Mouse (Mus musculus) midbrain, embryonic 12.5 days (tissue): ENCODE results near the gene 1700061G19Rik. TPM values are rescaled to one million over a fixed set of nuclear protein-coding genes. Genes with fewer than 3 reads are reported as not detected.
A peak's percentile ranks its signal among the peaks of the same experiment; 100 is the strongest.

Experiments used
- ATAC-seq: fragments of 200-750 bp; cut with Nextera tagmentation; 2 replicates; pipeline ENCODE4 v1.8.0; 2017; ENCODE audit warnings: low read depth, moderate TSS enrichment, moderate library complexity; ENCODE audit not compliant: low FRiP score
- H3K27ac ChIP-seq: fragments of 300-500 bp; sonication (generic); replicated peaks from 2 replicates; pipeline ENCODE4 v1.5.1; 2016; ENCODE audit warnings: mild to moderate bottlenecking
- H3K27me3 ChIP-seq: fragments of 300-500 bp; sonication (generic); 2 replicates; pipeline ENCODE4 v1.6.1; 2016; ENCODE audit warnings: mild to moderate bottlenecking
- H3K36me3 ChIP-seq: fragments of 300-500 bp; sonication (generic); 2 replicates; pipeline ENCODE4 v1.6.1; 2016
- H3K4me1 ChIP-seq: fragments of 300-500 bp; sonication (generic); 2 replicates; pipeline ENCODE4 v1.6.1; 2016
- H3K4me2 ChIP-seq: fragments of 300-500 bp; sonication (generic); replicated peaks from 2 replicates; pipeline ENCODE4 v1.6.1; 2016; ENCODE audit warnings: mild to moderate bottlenecking, moderate library complexity
- H3K4me3 ChIP-seq: fragments of 300-500 bp; sonication (generic); 2 replicates; pipeline ENCODE4 v1.5.1; 2016; ENCODE audit warnings: mild to moderate bottlenecking
- H3K9ac ChIP-seq: fragments of 300-500 bp; sonication (generic); replicated peaks from 2 replicates; pipeline ENCODE4 v1.6.1; 2016; ENCODE audit warnings: mild to moderate bottlenecking, moderate library complexity
- H3K9me3 ChIP-seq: fragments of 300-500 bp; sonication (generic); 2 replicates; pipeline ENCODE4 v1.6.1; 2016; ENCODE audit warnings: mild to moderate bottlenecking
- whole genome bisulfite sequencing: fragments of 180-500 bp; shearing (Covaris S2); methylation state at CpG from one replicate; pipeline ENCODE4 v1.1.7; 2016; 5-methylcytosine and 5-hydroxymethylcytosine counted together
- polyA plus RNA-seq: library from polyadenylated mRNA; unstranded; fragments of >200 nt; fragmentation: Nextera tagmentation; extraction: Ambion mirVana; gene quantifications from 2 replicates; pipeline ENCODE4 v1.2.1, GENCODE M21; 2016

Gene 1700061G19Rik
- polyA plus RNA-seq, 1 experiment from 2014 or later, result 0.50 TPM

DNA sequence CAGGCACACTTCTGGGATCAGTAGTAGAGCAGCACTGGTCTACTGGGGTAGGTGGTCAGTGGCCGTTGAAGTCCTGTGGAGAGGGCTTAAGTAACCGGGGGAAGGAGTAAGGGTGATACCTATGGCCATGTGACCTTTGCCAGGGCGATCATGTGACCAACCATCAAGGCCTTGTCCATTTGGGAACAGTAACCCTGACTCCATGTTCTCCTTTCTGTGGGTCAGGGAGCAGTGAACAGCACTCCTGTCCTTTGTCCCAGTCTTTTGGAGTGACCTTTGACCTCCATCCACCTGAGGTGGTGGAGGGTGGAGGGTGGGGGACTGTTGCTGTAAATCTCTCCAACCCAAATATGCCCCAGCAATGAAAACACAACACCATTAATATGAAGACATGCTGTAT, 1.2 kb downstream of the 1700061G19Rik start:
- Histone ChIP-seq H3K4me3 (no peak overlapping the region), H3K27me3 (no peaks in the 10 kb centered on the region), H3K27ac (no peak overlapping the region), H3K4me1 (no peaks in the 10 kb centered on the region), H3K4me2 (no peak overlapping the region), H3K9me3 (no peaks in the 10 kb centered on the region), H3K36me3 (no peaks in the 10 kb centered on the region), H3K9ac (no peak overlapping the region)
- 91% methylated on average over 3 of the region's 3 CpGs for WGBS
- no peak for ATAC-seq

DNA sequence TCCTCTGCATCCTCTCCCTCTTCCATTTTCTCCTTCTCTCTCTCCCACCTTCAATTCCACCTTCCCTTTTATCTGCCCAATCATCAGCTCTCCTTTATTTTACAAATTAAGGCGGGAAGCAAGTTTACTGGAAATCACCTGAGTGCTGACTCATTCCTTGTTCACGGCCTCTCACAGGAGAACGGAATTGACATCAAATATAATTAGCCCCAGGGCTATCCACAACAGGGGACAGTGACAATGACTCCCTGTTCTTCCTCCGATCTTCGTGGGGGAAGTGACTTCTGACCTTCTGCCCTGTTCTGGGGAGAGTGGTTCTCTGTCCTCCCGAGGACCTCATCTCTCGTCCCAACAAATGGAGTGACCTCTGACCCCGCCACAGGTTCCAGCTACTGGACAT, 1.7 kb downstream of the 1700061G19Rik start:
- H3K4me3 ChIP-seq, result no peak overlapping the region
- H3K4me1 ChIP-seq, result no peaks in the 10 kb centered on the region
- no peak overlapping the region for H3K27ac ChIP-seq
- no peak for ATAC-seq
- H3K27me3 ChIP-seq, result no peaks in the 10 kb centered on the region
- H3K4me2 ChIP-seq, result no peak overlapping the region
- WGBS, result 78% methylated on average over 8 of the region's 8 CpGs
- no peaks in the 10 kb centered on the region for H3K36me3 ChIP-seq
- H3K9me3 ChIP-seq, result no peaks in the 10 kb centered on the region
- H3K9ac ChIP-seq, result no peak overlapping the region

DNA sequence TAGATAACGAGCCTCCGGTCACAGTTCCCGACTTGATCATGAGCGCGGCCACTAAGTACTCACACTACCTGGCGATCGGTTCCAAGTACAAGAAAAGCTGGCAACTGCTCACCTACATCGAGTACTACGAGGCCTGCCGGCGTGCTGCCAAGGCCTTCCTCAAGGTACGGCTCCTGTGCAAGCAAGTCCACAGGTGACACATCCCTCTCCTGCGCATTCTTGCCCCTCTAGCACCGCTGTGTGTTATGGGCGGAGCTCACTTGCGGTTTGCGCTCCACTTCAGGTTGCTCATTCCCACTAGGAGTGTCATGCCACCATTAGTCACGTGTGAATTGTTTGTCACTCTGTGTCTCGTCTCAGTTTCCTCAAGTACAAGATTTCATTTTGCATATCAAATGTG, 2.1 kb downstream of the 1700061G19Rik start:
- no peaks in the 10 kb centered on the region for H3K4me1 ChIP-seq
- H3K9me3 ChIP-seq, result no peaks in the 10 kb centered on the region
- H3K4me3 ChIP-seq, result no peak overlapping the region
- no peaks in the 10 kb centered on the region for H3K36me3 ChIP-seq
- H3K27ac ChIP-seq, result no peak overlapping the region
- no peak overlapping the region for H3K4me2 ChIP-seq
- no peak for ATAC-seq
- 91% methylated on average over 19 of the region's 19 CpGs for WGBS
- H3K9ac ChIP-seq, result no peak overlapping the region
- H3K27me3 ChIP-seq, result no peaks in the 10 kb centered on the region

DNA sequence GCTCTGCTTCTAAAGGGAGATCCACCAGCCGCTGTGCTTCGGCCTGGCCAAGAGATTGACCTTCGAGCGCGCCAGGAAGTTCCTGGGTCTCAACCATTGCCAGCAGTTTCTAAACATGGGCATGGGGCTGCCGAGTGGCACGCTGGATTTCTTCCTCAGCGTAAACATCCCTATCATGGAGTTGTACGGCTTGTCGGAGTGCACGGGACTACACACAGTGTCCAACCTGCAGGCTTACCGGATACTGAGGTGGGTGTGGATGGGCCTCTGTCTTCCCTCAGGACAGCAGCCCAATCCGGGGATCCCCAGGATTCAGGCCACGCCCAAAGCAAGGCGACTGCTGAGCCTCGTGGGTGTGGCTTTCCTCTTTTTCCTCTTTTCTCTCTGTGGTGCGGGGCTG, 8.3 kb downstream of the 1700061G19Rik start:
- 55% methylated on average over 17 of the region's 17 CpGs for WGBS
- H3K27me3 ChIP-seq, result no peaks in the 10 kb centered on the region
- H3K4me3 ChIP-seq, result no peak overlapping the region
- no peaks in the 10 kb centered on the region for H3K4me1 ChIP-seq
- 0 out of 2 replicates have a peak, but pooled peaks cover 3% of the 10 kb centered on the region for H3K9me3 ChIP-seq
- no peak overlapping the region for H3K9ac ChIP-seq
- peak overlapping the region; percentile 13; the same call in 1 of the 2 replicates for H3K4me2 ChIP-seq
- no peaks in the 10 kb centered on the region; the same call in 1 of the 2 replicates for H3K36me3 ChIP-seq
- no peak for ATAC-seq
- H3K27ac ChIP-seq, result no peak overlapping the region

DNA sequence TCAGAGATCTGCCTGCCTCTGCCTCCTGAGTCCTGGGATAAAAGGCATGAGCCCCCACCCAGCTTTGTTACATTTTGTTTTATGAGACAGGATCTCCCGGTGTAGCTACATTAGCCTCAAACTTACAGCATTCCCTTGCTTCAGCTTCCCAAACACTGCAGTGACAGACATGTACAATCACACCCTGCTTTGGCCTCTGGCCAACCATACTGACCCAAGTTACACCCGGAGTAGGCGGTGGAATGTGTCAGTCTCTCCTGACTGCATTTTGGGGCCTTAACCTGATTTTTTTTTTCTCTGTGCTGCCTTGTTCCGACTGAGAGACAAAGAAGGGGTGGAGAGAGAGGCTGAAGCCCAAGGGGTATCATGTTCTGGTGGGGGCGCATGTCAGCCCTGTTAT, 9.1 kb downstream of the 1700061G19Rik start:
- Histone ChIP-seq H3K27ac (no peak overlapping the region), H3K4me2 (no peak overlapping the region), H3K9me3 (0 out of 2 replicates have a peak, but pooled peaks cover 3% of the 10 kb centered on the region), H3K27me3 (no peaks in the 10 kb centered on the region), H3K36me3 (peaks cover 4% of the 10 kb centered on the region), H3K4me3 (no peak overlapping the region), H3K9ac (no peak overlapping the region), H3K4me1 (no peaks in the 10 kb centered on the region)
- 87% methylated on average over 5 of the region's 5 CpGs for WGBS
- no peak for ATAC-seq

DNA sequence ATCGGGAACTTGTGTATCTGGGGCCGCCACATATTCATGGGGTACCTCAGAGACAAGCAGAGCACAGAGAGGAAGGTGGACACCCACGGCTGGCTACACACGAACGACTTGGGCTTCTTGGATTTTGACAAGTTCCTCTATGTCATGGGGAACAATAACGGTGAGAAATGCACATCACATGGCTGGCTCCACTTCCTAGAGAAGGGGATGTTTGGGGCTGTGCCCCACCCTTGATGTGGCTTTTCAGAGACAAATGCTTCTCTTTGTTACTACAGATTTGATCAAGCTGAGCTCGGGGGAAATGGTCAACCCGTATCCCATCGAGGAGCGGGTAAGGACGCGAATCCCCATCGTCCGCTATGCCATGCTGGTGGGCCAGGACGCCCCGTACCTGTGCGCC, 9.5 kb downstream of the 1700061G19Rik start:
- WGBS, result 92% methylated on average over 17 of the region's 17 CpGs
- ATAC-seq, result no peak
- H3K36me3 ChIP-seq, result peaks cover 9% of the 10 kb centered on the region
- H3K9me3 ChIP-seq, result 0 out of 2 replicates have a peak, but pooled peaks cover 3% of the 10 kb centered on the region
- H3K27me3 ChIP-seq, result no peaks in the 10 kb centered on the region
- H3K4me1 ChIP-seq, result no peaks in the 10 kb centered on the region
- H3K27ac ChIP-seq, result no peak overlapping the region
- H3K9ac ChIP-seq, result no peak overlapping the region
- H3K4me2 ChIP-seq, result no peak overlapping the region
- H3K4me3 ChIP-seq, result no peak overlapping the region

DNA sequence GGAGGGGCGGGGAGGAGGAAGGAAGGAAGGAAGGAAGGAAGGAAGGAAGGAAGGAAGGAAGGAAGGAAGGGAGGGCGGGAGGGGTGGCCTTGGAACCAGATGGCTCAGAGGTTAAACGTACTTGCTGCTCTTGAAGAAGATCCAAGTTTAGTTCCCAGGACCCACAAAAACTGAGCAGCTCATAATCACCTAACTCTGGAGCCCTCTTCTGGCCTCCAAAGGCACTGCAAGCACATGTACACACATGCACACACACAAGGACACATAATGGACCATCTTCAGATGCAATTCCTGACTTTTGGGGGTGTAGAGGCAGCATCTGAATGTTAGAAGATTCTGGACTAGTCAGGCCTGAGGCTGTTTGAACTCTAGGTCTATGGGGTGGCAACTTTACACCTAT, 12.8 kb downstream of the 1700061G19Rik start:
- 85% methylated on average over 2 of the region's 3 CpGs for WGBS
- ATAC-seq, result no peak
- Histone ChIP-seq H3K27me3 (no peaks in the 10 kb centered on the region), H3K9ac (no peak overlapping the region), H3K4me2 (no peak overlapping the region), H3K4me1 (no peaks in the 10 kb centered on the region), H3K9me3 (0 out of 2 replicates have a peak, but pooled peaks cover 3% of the 10 kb centered on the region), H3K4me3 (no peak overlapping the region), H3K27ac (no peak overlapping the region), H3K36me3 (peaks cover 38% of the 10 kb centered on the region)

DNA sequence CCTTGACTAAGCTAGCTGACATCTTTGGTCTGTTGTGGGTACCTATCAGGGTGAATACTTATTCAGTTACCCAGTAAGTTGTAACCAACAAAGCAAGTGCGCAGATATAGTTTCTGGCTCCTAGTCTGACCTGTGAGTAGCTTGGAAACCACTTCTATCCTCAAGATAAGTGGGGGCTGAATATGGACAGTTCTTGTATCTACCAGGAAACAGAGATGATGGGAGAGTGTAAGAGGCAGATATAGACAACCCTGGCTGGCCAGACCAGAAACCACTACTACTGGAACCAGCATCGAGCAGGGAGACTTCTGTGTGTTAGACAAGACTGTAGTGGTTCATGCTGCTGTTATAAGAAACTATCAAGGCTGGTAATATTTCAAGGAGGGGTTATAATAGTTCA, 14.7 kb downstream of the 1700061G19Rik start:
- no peak overlapping the region for H3K9ac ChIP-seq
- no peak overlapping the region for H3K4me3 ChIP-seq
- H3K4me2 ChIP-seq, result no peak overlapping the region
- H3K27ac ChIP-seq, result no peak overlapping the region
- H3K27me3 ChIP-seq, result no peaks in the 10 kb centered on the region
- no peaks in the 10 kb centered on the region for H3K4me1 ChIP-seq
- WGBS, result 100% methylated on average over 2 of the region's 2 CpGs
- H3K36me3 ChIP-seq, result peaks cover 58% of the 10 kb centered on the region
- H3K9me3 ChIP-seq, result no peaks in the 10 kb centered on the region
- no peak for ATAC-seq

DNA sequence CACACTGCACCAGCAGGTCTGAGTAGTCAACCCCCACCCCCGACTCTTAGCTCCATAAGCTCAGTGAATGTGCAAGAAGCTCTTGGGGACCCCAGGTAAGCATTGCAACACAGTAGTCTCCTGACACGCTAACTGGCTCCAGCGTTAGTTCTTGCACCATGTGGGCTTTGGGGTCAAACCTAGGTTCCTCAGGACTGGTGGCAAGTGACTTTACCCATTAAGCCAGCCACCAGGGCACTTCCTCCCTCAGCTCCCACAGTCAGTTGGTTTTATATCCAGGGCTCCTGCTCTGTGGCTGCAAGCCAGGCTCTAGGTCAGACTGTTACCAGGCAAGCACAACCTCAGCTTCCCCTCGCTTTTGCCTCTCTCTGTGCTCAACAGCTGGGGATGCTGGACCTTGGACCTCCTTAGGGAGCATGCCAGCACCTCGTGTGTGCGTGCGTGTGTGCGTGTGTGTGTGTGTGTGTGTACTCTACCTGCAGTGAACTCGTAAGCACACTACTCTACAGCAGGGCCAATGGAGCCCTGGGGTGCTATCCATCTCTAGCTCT, 20.2 kb downstream of the 1700061G19Rik start:
- Histone ChIP-seq H3K9me3 (no peaks in the 10 kb centered on the region), H3K4me1 (peaks cover 13% of the 10 kb centered on the region), H3K27ac (no peak overlapping the region), H3K36me3 (peaks cover 92% of the 10 kb centered on the region), H3K9ac (no peak overlapping the region), H3K4me2 (no peak overlapping the region), H3K4me3 (no peak overlapping the region), H3K27me3 (no peaks in the 10 kb centered on the region)
- no peak for ATAC-seq
- WGBS, result 94% methylated on average over 9 of the region's 9 CpGs

DNA sequence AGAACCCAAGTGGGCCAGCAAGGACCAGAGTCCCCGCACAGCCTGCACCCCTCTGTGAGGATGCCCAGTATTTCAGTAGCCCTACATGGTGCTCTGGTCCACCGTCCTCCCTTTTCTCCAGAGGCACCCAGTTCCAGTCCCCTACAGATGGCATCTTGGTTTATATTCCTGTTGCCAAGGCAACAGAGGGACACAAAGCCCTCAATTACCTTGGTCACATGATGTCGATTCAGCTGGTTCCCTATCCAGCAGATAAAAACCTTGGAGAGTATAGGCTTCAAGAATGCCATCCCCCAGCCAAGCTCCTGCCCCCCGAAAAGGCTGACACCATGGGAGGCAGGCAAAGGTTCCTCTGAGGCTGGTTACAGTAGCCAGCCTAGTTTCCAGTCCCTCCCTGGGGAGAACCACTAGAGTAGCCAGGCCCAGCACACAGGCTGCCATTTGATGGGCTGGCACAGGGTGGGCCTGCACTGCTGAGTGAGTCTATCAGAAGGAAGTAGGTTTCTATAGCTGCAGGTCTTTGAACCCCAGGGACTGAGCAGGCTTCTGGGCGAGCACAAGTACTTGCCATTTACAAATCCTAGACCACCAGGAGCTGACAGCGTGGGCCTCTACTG, 21.3 kb downstream of the 1700061G19Rik start:
- 68% methylated on average over 6 of the region's 6 CpGs for WGBS
- peak; percentile 53 for ATAC-seq
- Histone ChIP-seq H3K27ac (peak overlapping the region; percentile 40), H3K4me1 (peaks cover 13% of the 10 kb centered on the region), H3K9ac (no peak overlapping the region), H3K36me3 (peaks cover 94% of the 10 kb centered on the region), H3K4me2 (no peak overlapping the region), H3K27me3 (no peaks in the 10 kb centered on the region), H3K4me3 (no peak overlapping the region), H3K9me3 (no peaks in the 10 kb centered on the region)

DNA sequence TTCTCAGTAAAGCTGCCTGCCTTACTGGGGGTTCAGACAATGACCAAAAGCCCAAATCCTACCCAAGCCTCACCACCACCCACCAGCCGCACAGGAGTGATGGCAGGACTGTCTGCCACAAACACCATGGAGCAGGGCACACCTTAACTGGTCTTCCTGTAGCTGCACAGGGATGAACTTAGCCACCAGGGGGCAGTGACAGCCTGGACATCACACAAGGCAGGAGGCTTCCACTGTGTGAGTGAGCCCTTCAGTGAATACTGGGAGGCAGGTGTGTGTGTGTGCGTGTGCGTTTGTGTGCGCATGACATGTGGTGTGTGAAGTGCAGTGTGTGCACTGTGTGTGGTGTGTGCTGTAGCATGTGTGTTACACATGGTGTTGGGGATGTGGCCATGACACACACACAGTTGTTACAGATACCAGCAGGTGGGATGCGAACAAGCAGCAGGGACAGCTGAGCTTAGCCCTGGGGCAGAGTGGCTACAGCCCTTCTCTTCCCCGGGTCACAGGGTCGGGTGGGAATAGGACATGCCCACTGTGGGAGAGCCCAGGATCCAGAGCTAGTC, 22.4 kb downstream of the 1700061G19Rik start:
- WGBS, result 85% methylated on average over 7 of the region's 7 CpGs
- no peak overlapping the region for H3K4me2 ChIP-seq
- H3K4me3 ChIP-seq, result no peak overlapping the region
- no peak overlapping the region for H3K27ac ChIP-seq
- no peaks in the 10 kb centered on the region for H3K9me3 ChIP-seq
- no peak overlapping the region for H3K9ac ChIP-seq
- peak; percentile 48 for ATAC-seq
- H3K27me3 ChIP-seq, result no peaks in the 10 kb centered on the region
- H3K4me1 ChIP-seq, result peaks cover 13% of the 10 kb centered on the region
- H3K36me3 ChIP-seq, result peaks cover 94% of the 10 kb centered on the region

DNA sequence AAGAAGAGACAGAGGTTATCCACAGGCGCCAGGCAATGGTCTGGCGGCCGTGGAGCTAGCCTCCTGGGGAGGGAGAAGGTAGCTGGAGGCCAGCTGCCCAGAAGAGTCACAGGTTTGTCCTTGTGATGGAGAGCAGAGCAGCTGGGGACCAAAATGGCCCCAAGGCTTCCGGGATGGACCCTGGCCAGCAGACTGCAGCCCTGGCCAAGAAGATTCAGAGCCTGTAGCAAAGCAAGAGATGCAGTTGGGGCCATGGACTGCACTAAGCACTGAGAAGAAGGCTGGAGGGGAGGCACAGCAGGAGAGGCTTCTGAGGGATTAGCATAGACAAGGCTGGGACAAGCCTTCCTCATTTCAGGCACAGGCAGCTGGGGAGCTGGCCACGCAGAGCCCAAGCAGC, 27.4 kb downstream of the 1700061G19Rik start:
- WGBS, result 75% methylated on average over 5 of the region's 5 CpGs
- H3K4me2 ChIP-seq, result no peak overlapping the region
- no peak overlapping the region for H3K9ac ChIP-seq
- no peaks in the 10 kb centered on the region for H3K27me3 ChIP-seq
- no peaks in the 10 kb centered on the region for H3K9me3 ChIP-seq
- no peak overlapping the region for H3K4me3 ChIP-seq
- peaks cover 88% of the 10 kb centered on the region for H3K36me3 ChIP-seq
- peak overlapping the region; percentile 30; the same call in 1 of the 2 replicates for H3K27ac ChIP-seq
- ATAC-seq, result no peak
- peaks cover 2% of the 10 kb centered on the region; the same call in 1 of the 2 replicates for H3K4me1 ChIP-seq
